Mouse (Mus musculus) lung, postnatal 0 days (tissue): Measurements from ENCODE around the gene Dgki. TPM values are rescaled to one million over a fixed set of nuclear protein-coding genes. Genes with fewer than 3 reads are reported as not detected.

Experiments
- ATAC-seq: fragments of 200-750 bp; cut with Nextera tagmentation; 2 replicates; pipeline ENCODE4 v1.8.0; 2017; ENCODE audit warnings: moderate library complexity
- DNase-seq: peaks from one replicate; pipeline ENCODE4 v3.0.0-alpha.2; 2016; ENCODE audit warnings: low spot score
- H3K27ac ChIP-seq: fragments of 300-500 bp; sonication (generic); 2 replicates; pipeline ENCODE4 v1.5.1; 2014; ENCODE audit warnings: antibody characterized with exemption, mild to moderate bottlenecking, low read length, mixed read lengths
- H3K27me3 ChIP-seq: fragments of 300-500 bp; sonication (generic); replicated peaks from 2 replicates; pipeline ENCODE4 v1.6.1; 2014; ENCODE audit warnings: low read length, mixed read lengths; ENCODE audit not compliant: insufficient read depth
- H3K36me3 ChIP-seq: fragments of 300-500 bp; sonication (generic); 2 replicates; pipeline ENCODE4 v1.6.1; 2014; ENCODE audit warnings: low read length, mixed read lengths; ENCODE audit not compliant: insufficient read depth
- H3K4me1 ChIP-seq: fragments of 300-500 bp; sonication (generic); 2 replicates; pipeline ENCODE4 v1.6.1; 2014; ENCODE audit warnings: antibody characterized with exemption, low read depth, low read length, mixed read lengths; ENCODE audit not compliant: insufficient read depth
- H3K4me2 ChIP-seq: fragments of 300-500 bp; sonication (generic); replicated peaks from 2 replicates; pipeline ENCODE4 v1.6.1; 2014; ENCODE audit warnings: low read depth, mild to moderate bottlenecking, low read length, moderate library complexity, mixed read lengths
- H3K4me3 ChIP-seq: fragments of 300-500 bp; sonication (generic); 2 replicates; pipeline ENCODE4 v1.5.1; 2014; ENCODE audit warnings: low read depth, low read length
- H3K9ac ChIP-seq: fragments of 300-500 bp; sonication (generic); replicated peaks from 2 replicates; pipeline ENCODE4 v1.6.1; 2014; ENCODE audit warnings: low read depth, mild to moderate bottlenecking
- H3K9me3 ChIP-seq: fragments of 300-500 bp; sonication (generic); 2 replicates; pipeline ENCODE4 v1.6.1; 2016; ENCODE audit warnings: low read length, mixed read lengths
- CTCF ChIP-seq: IDR thresholded peaks from 2 replicates; pipeline ENCODE4 v1.5.1; 2016; ENCODE audit warnings: antibody characterized with exemption, mild to moderate bottlenecking
- EP300 ChIP-seq: IDR thresholded peaks from 2 replicates; pipeline ENCODE4 v1.6.1; 2016; ENCODE audit warnings: antibody characterized with exemption, mild to moderate bottlenecking, control low read depth
- WGBS: fragments of 180-500 bp; shearing (Covaris S2); extraction: QIAGEN DNeasy Blood & Tissue Kit; methylation state at CpG from one replicate; pipeline ENCODE4 v1.1.7; 2014; 5-methylcytosine and 5-hydroxymethylcytosine counted together
- polyA plus RNA-seq: library from polyadenylated mRNA; unstranded; fragments of >200 nt; fragmentation: Nextera tagmentation; extraction: Ambion mirVana; gene quantifications from 2 replicates; pipeline ENCODE4 v1.2.1, GENCODE M21; 2015

The Dgki gene
- polyA plus RNA-seq, 1 experiment from 2014 or later = 0.45 TPM

DNA sequence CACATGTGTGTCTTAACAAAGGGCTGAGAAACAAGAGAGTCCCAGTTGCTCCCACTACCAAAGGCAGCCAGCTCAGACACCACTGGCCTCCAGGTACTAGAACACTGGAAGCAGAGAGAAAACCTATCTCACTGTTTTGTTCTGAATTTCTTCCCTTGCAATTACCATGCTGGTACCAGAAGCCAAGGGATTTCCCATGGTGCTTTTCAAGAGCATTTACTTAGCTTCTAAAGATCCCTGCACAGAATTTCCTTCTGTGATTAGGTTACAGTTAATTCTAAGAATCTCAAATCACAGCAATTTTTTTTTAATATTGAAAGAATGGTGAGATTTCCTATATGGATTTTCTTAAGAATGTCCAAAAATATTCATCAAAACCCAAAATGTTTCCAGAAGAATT is 458.8 kb downstream of the Dgki start:
- Histone ChIP-seq H3K4me3 (no peak overlapping the region), H3K4me1 (no peaks in the 10 kb centered on the region), H3K27ac (no peak overlapping the region), H3K9me3 (no peaks in the 10 kb centered on the region), H3K4me2 (no peak overlapping the region), H3K9ac (no peak overlapping the region), H3K27me3 (no peaks in the 10 kb centered on the region), H3K36me3 (no peaks in the 10 kb centered on the region)
- no peak for TF ChIP-seq CTCF
- TF ChIP-seq EP300 = no peak
- no peak for DNase-seq
- no peak for ATAC-seq

- WGBS = 97% methylated on average over 1 of the region's 1 CpGs
- H3K27ac ChIP-seq = no peak overlapping the region
- ATAC-seq = no peak
- no peaks in the 10 kb centered on the region for H3K9me3 ChIP-seq
- TF ChIP-seq CTCF = no peak
- no peak for TF ChIP-seq EP300
- no peaks in the 10 kb centered on the region for H3K27me3 ChIP-seq
- H3K36me3 ChIP-seq = no peaks in the 10 kb centered on the region
- no peak overlapping the region for H3K4me3 ChIP-seq
- H3K9ac ChIP-seq = no peak overlapping the region
- H3K4me2 ChIP-seq = no peak overlapping the region
- no peaks in the 10 kb centered on the region for H3K4me1 ChIP-seq
- no peak for DNase-seq
Observed at GRCm38 (mm10) chr6:36838747-36839146, 461.2 kb downstream of the Dgki start.

- ATAC-seq (no peak), DNase-seq (no peak)
- no peaks in the 10 kb centered on the region for H3K9me3 ChIP-seq
- no peak overlapping the region for H3K4me2 ChIP-seq
- 81% methylated on average over 3 of the region's 3 CpGs for WGBS
- no peaks in the 10 kb centered on the region for H3K27me3 ChIP-seq
- no peak overlapping the region for H3K4me3 ChIP-seq
- no peaks in the 10 kb centered on the region for H3K36me3 ChIP-seq
- H3K9ac ChIP-seq = no peak overlapping the region
- TF ChIP-seq EP300 = no peak
- TF ChIP-seq CTCF = no peak
- H3K4me1 ChIP-seq = no peaks in the 10 kb centered on the region
- no peak overlapping the region for H3K27ac ChIP-seq
Observed at GRCm38 (mm10) chr6:36835351-36835750, 464.6 kb downstream of the Dgki start.

- Histone ChIP-seq H3K9ac (no peak overlapping the region), H3K9me3 (no peaks in the 10 kb centered on the region), H3K4me2 (no peak overlapping the region), H3K36me3 (no peaks in the 10 kb centered on the region), H3K4me3 (no peak overlapping the region), H3K4me1 (no peaks in the 10 kb centered on the region), H3K27ac (no peak overlapping the region), H3K27me3 (no peaks in the 10 kb centered on the region)
- no peak for TF ChIP-seq EP300
- no peak for TF ChIP-seq CTCF
- ATAC-seq (no peak), DNase-seq (no peak)
- 71% methylated on average over 4 of the region's 4 CpGs for WGBS
Observed at GRCm38 (mm10) chr6:36834695-36835265, 465.2 kb downstream of the Dgki start.

DNA sequence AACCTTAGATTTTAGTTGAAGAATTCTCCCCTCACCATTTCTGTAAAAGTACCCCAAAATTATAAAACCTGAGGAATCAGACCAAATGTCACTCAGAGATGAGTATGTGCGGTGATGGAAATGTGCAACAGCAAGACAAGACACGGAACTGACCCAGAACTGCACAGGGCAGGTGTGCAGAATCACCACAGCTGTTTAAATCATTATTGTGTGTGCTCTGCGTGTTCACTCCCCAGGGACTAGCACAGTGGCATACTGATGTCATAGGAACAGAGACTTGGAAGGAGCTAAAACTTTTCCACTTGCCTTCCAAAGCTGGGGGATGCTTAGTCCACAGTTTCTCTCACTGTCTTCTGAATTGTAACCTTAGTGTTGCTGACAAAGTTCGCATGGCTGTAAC is 467.3 kb downstream of the Dgki start:
- Histone ChIP-seq H3K4me2 (no peak overlapping the region), H3K36me3 (no peaks in the 10 kb centered on the region), H3K9me3 (no peaks in the 10 kb centered on the region), H3K4me3 (no peak overlapping the region), H3K4me1 (no peaks in the 10 kb centered on the region), H3K9ac (no peak overlapping the region), H3K27ac (no peak overlapping the region), H3K27me3 (no peaks in the 10 kb centered on the region)
- ATAC-seq (no peak), DNase-seq (no peak)
- TF ChIP-seq EP300 = no peak
- WGBS = 75% methylated on average over 4 of the region's 4 CpGs

DNA sequence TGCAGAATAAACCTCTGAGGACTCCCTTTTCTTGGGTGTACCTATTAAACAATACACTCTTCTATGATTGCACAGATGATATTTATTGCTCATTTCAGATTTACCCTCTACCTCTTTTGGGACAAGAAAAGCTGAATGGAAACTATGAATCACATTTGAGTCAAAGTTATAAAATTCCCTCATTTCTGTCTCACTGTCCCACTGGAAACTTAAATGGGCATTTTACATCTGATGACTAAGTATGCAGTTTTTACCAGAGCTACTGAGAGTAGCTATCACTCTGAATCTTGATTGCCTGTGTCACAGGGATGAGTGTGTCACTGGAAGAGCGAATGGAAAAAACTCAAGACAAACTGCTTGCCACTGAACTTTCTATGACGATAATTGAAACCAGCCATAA is 467.8 kb downstream of the Dgki start:
- no peaks in the 10 kb centered on the region for H3K4me1 ChIP-seq
- H3K9me3 ChIP-seq = no peaks in the 10 kb centered on the region
- WGBS = 79% methylated on average over 2 of the region's 2 CpGs
- H3K27me3 ChIP-seq = no peaks in the 10 kb centered on the region
- no peak overlapping the region for H3K27ac ChIP-seq
- DNase-seq = no peak
- H3K9ac ChIP-seq = no peak overlapping the region
- no peak overlapping the region for H3K4me2 ChIP-seq
- ATAC-seq = no peak
- no peaks in the 10 kb centered on the region for H3K36me3 ChIP-seq
- H3K4me3 ChIP-seq = no peak overlapping the region
- TF ChIP-seq CTCF (no peak), EP300 (no peak)

- H3K27ac ChIP-seq = no peak overlapping the region
- DNase-seq = no peak
Observed at GRCm38 (mm10) chr6:36830371-36830925, 469.5 kb downstream of the Dgki start.

More at GRCm38 (mm10) chr6:36830371-36830925, 469.5 kb downstream of the Dgki start:
- Histone ChIP-seq H3K4me3 (no peak overlapping the region), H3K4me1 (no peaks in the 10 kb centered on the region), H3K27me3 (no peaks in the 10 kb centered on the region), H3K36me3 (no peaks in the 10 kb centered on the region), H3K4me2 (no peak overlapping the region), H3K9ac (no peak overlapping the region), H3K9me3 (no peaks in the 10 kb centered on the region)
- ATAC-seq = no peak
- TF ChIP-seq CTCF = no peak
- TF ChIP-seq EP300 = no peak
- WGBS = 68% methylated on average over 9 of the region's 9 CpGs
